Mouse (Mus musculus) 3134 (cell line): ENCODE results near the gene Fos.
"Not testable (repeated sequence)": the region's sequence is repeated elsewhere in the genome, so short reads cannot be mapped to it uniquely, and the experiment has no call there.

ENCODE experiments used
- DNase-seq: peaks from one replicate; pipeline ENCODE4 v3.0.0-alpha.2; 2011; ENCODE audit warnings: low spot score; ENCODE audit not compliant: insufficient read length; ENCODE audit errors: extremely low read depth

The Fos gene

DNA sequence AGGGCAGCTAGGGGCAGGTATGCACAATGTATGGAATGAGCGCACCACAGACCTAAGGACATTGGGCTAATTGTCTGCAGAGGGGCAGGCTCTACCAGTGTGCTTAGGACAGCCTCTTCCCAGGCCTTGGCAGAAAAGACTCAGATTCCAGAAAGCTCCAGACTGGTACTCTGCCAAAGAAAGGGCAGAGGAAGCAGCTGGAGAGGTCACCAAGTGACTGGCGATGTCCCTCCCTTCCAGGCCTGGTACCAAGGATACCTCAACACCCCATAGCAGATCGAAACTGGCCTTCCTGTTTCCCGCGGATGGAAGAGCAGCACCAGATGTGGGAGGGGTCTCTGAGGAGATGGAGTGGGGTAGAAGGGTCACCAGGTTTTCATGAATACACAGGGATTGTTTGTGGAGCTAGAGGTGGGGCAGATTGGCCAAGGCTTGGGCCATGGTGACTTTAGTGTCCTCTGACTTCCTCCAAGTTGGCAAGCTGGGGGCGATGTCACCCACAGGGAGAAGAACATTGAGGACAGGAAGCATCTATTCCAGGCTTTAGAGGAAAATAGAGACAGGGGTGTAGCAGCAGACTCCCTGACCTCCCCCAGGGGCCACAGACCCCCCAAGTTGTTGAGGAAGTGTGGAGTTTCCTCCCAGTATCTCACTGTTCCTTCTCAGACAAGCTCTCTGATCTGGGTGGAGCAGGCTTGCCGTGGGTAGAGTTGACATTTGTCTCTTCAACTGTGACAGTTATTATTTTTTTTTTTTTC lies 49.1 kb downstream of the Fos start:
- DNase-seq = no peak

DNA sequence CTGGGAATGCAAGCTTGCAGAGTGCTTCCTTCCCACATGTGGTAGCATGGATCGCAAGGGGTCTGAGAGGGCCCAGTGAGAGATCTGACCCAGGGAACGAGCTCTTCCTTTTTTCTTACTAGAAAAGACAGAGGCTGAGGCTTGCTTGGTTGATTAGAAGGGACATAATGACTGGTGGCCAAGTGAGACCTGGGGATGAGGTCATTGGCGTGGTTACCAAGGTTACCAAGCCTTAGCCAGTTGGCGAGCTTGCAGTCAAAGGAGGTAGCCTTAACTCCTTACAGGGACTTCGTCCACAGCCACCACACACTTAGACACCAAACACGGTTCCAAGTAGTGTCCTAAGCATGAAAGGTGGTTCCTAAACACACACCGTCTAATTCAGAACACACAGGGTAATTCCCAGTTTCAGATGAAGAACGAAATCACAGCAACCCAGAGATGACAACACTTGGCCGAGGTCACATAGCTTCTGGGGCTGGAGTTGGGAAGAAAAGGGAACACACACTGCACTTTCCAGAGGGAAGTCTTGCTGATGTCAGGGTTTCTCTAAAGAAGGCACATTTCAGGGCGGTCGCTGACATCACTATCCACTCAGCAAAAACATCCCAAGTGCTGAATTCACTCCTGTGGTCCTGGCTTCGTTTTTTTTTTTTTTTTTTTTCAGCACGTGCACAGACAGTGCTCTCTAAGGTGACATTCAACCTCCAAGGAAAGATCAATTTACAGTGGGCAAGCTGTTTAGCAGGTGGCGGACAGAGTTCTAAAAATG lies 49.9 kb downstream of the Fos start:
- DNase-seq = no peak

DNA sequence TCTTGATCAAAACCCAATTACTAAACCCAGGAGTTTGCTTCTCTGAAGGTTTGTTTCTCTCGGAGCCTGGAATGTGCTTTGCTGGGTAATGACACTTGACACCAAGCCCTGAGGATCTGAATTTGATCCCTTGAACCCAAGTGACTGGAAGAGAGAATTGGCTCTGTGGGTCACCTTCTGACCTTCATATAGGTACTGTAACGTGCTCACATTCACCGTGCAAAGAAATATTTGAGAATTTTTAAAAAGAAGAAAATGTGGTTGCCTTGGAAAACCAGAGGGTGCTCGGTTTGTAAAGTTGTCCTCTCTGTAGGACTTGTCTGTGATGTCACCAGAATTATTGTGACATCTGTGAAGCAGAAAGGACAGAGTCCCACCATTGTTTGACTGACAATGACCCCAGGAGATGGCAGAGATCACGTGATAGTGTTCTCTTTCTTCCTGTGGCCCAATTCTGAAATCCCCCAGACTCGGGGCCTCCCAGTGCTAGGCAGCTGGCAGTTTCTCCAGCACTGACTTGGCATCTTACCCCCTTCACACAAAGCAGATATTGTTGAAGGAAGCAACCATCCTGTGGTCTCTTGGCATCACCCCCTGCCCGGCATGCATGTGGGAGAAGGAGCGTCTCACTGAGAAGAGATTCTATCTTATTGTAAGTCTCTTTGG lies 50.6 kb downstream of the Fos start:
- no peak for DNase-seq

DNA sequence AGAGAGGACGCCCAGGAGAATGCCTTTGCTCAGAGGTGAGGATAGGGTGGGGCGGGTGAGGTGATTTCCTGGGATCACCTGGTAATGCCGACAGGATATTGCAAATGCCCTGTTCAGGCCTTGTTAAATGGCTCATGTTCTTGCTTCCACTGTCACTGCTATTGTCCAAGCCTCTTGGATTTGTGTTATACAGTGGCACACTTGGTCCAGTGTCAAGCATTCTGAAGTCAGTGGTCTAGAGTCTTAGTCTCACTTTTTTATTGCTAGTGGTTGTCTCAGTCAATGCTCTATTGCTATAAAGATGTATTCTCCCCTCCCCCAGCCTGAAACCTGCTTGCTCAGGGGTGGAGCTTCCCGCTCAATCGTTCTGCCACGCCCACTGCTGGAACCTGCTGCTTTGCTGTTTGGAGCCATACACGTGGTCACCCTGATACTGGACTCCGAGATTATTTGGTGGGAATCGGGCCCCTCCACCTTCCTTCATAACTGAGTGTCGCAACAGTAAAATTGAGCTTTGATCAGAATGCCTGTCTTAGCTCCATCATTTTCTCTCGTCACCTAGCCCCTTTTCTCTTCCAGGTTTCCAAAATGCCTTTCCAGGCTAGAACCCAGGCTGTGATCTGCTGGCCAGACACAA lies 51.3 kb downstream of the Fos start:
- not testable (repeated sequence) for DNase-seq
